Mouse (Mus musculus): ENCODE data around the gene Fgfr2. TPM values are rescaled to one million over a fixed set of nuclear protein-coding genes. Genes with fewer than 3 reads are reported as not detected.
"Not testable (repeated sequence)": the region's sequence is repeated elsewhere in the genome, so short reads cannot be mapped to it uniquely, and the experiment has no call there.

The Fgfr2 gene
- polyA plus RNA-seq, 1 experiment from 2014 or later: 11.2 TPM

GRCm38 (mm10) chr7:132665664-132666382 lies 457.3 kb downstream of the Fgfr2 start:
- no peaks in the 10 kb centered on the region for H3K36me3 ChIP-seq (replicated peaks; ENCODE audit: insufficient read depth, low read length)
- DNase-seq (no peak), ATAC-seq (no peak)
- peaks cover 3% of the 10 kb centered on the region for H3K4me1 ChIP-seq (ENCODE audit: insufficient read depth)
- no peak overlapping the region for H3K4me2 ChIP-seq (ENCODE audit: low read depth, low read length)
- 69% methylated on average over 8 of the region's 8 CpGs for WGBS (ENCODE audit: insufficient replicate concordance)
- H3K27ac ChIP-seq (ENCODE audit: low read depth): no peak overlapping the region
- TF ChIP-seq CTCF (IDR thresholded peaks at IDR 0.05; ENCODE audit: low read depth): no peak
- TF ChIP-seq EP300 (IDR thresholded peaks at IDR 0.05; ENCODE audit: low read depth): no peak
- no peaks in the 10 kb centered on the region for H3K27me3 ChIP-seq (ENCODE audit: insufficient read depth, low read length)
- H3K4me3 ChIP-seq (ENCODE audit: low read depth, low read length): no peak overlapping the region
- no peak overlapping the region for H3K9ac ChIP-seq (replicated peaks)
- no peaks in the 10 kb centered on the region for H3K9me3 ChIP-seq (ENCODE audit: low read length)

- H3K4me1 ChIP-seq (ENCODE audit: insufficient read depth): no peaks in the 10 kb centered on the region
- H3K27ac ChIP-seq (ENCODE audit: low read depth): no peak overlapping the region
- H3K9ac ChIP-seq (replicated peaks): no peak overlapping the region
- no peaks in the 10 kb centered on the region for H3K36me3 ChIP-seq (replicated peaks; ENCODE audit: insufficient read depth, low read length)
- H3K4me2 ChIP-seq (ENCODE audit: low read depth, low read length): no peak overlapping the region
- TF ChIP-seq CTCF (IDR thresholded peaks at IDR 0.05; ENCODE audit: low read depth) (no peak), EP300 (IDR thresholded peaks at IDR 0.05; ENCODE audit: low read depth) (no peak)
- H3K27me3 ChIP-seq (ENCODE audit: insufficient read depth, low read length): no peaks in the 10 kb centered on the region
- no peaks in the 10 kb centered on the region for H3K9me3 ChIP-seq (ENCODE audit: low read length)
- ATAC-seq: peak; percentile 70
- 62% methylated on average over 6 of the region's 6 CpGs for WGBS (ENCODE audit: insufficient replicate concordance)
- no peak for DNase-seq
- H3K4me3 ChIP-seq (ENCODE audit: low read depth, low read length): no peak overlapping the region
Measured at GRCm38 (mm10) chr7:132664815-132665214, 458.3 kb downstream of the Fgfr2 start.

- H3K36me3 ChIP-seq (replicated peaks; ENCODE audit: insufficient read depth, low read length); H3K27ac ChIP-seq (ENCODE audit: low read depth); H3K4me2 ChIP-seq (ENCODE audit: low read depth, low read length); H3K9ac ChIP-seq (replicated peaks); H3K27me3 ChIP-seq (ENCODE audit: insufficient read depth, low read length); ATAC-seq; DNase-seq; H3K9me3 ChIP-seq (ENCODE audit: low read length); H3K4me3 ChIP-seq (ENCODE audit: low read depth, low read length): not testable (repeated sequence)
- H3K4me1 ChIP-seq (ENCODE audit: insufficient read depth): peaks cover 15% of the 10 kb centered on the region
- whole genome bisulfite sequencing (ENCODE audit: insufficient replicate concordance): 60% methylated on average over 6 of the region's 6 CpGs
Measured at GRCm38 (mm10) chr7:132662831-132663230, 460.3 kb downstream of the Fgfr2 start.

GRCm38 (mm10) chr7:132659633-132660032 lies 463.5 kb downstream of the Fgfr2 start:
- no peak for ATAC-seq
- Histone ChIP-seq H3K36me3 (replicated peaks; ENCODE audit: insufficient read depth, low read length) (no peaks in the 10 kb centered on the region), H3K4me3 (ENCODE audit: low read depth, low read length) (no peak overlapping the region), H3K4me2 (ENCODE audit: low read depth, low read length) (no peak overlapping the region), H3K9ac (replicated peaks) (no peak overlapping the region), H3K27ac (ENCODE audit: low read depth) (no peak overlapping the region), H3K4me1 (ENCODE audit: insufficient read depth) (peaks cover 20% of the 10 kb centered on the region), H3K27me3 (ENCODE audit: insufficient read depth, low read length) (no peaks in the 10 kb centered on the region), H3K9me3 (ENCODE audit: low read length) (no peaks in the 10 kb centered on the region)
- TF ChIP-seq EP300 (IDR thresholded peaks at IDR 0.05; ENCODE audit: low read depth) (no peak), CTCF (IDR thresholded peaks at IDR 0.05; ENCODE audit: low read depth) (no peak)
- 38% methylated on average over 7 of the region's 7 CpGs for WGBS (ENCODE audit: insufficient replicate concordance)
- DNase-seq: no peak

- Histone ChIP-seq H3K4me1 (ENCODE audit: insufficient read depth) (peaks cover 20% of the 10 kb centered on the region), H3K9ac (replicated peaks) (no peak overlapping the region), H3K36me3 (replicated peaks; ENCODE audit: insufficient read depth, low read length) (no peaks in the 10 kb centered on the region), H3K4me3 (ENCODE audit: low read depth, low read length) (no peak overlapping the region), H3K27ac (ENCODE audit: low read depth) (peak overlapping the region; percentile 39; the same call in 1 of the 2 replicates), H3K9me3 (ENCODE audit: low read length) (no peaks in the 10 kb centered on the region), H3K27me3 (ENCODE audit: insufficient read depth, low read length) (no peaks in the 10 kb centered on the region), H3K4me2 (ENCODE audit: low read depth, low read length) (no peak overlapping the region)
- 73% methylated on average over 5 of the region's 5 CpGs for WGBS (ENCODE audit: insufficient replicate concordance)
- no peak for ATAC-seq
- TF ChIP-seq EP300 (IDR thresholded peaks at IDR 0.05; ENCODE audit: low read depth): no peak
- no peak for TF ChIP-seq CTCF (IDR thresholded peaks at IDR 0.05; ENCODE audit: low read depth)
- no peak for DNase-seq
Measured at GRCm38 (mm10) chr7:132658688-132659087, 464.5 kb downstream of the Fgfr2 start.

- TF ChIP-seq EP300 (IDR thresholded peaks at IDR 0.05; ENCODE audit: low read depth): no peak
- TF ChIP-seq CTCF (IDR thresholded peaks at IDR 0.05; ENCODE audit: low read depth): no peak
- Histone ChIP-seq H3K4me2 (ENCODE audit: low read depth, low read length) (no peak overlapping the region), H3K9me3 (ENCODE audit: low read length) (no peaks in the 10 kb centered on the region), H3K27ac (ENCODE audit: low read depth) (peak overlapping the region; percentile 39; the same call in 1 of the 2 replicates), H3K4me1 (ENCODE audit: insufficient read depth) (peaks cover 23% of the 10 kb centered on the region), H3K4me3 (ENCODE audit: low read depth, low read length) (no peak overlapping the region), H3K27me3 (ENCODE audit: insufficient read depth, low read length) (no peaks in the 10 kb centered on the region), H3K9ac (replicated peaks) (no peak overlapping the region), H3K36me3 (replicated peaks; ENCODE audit: insufficient read depth, low read length) (no peaks in the 10 kb centered on the region)
- ATAC-seq: no peak
- DNase-seq: no peak
- 31% methylated on average over 9 of the region's 9 CpGs for WGBS (ENCODE audit: insufficient replicate concordance)
Measured at GRCm38 (mm10) chr7:132658058-132658450, 465.1 kb downstream of the Fgfr2 start.

Measured in liver, postnatal 0 days (tissue).